Mouse (Mus musculus) gonadal fat pad, adult 2 months (tissue): ENCODE data around the gene Ehd2. TPM values are rescaled to one million over a fixed set of nuclear protein-coding genes. Genes with fewer than 3 reads are reported as not detected.

Experiments used
- DNase-seq: peaks from one replicate; pipeline ENCODE4 v3.0.0-alpha.2; 2012; ENCODE audit warnings: low read depth
- polyA plus RNA-seq: library from polyadenylated mRNA; depleted of rRNA; stranded (reverse); fragments of >200 nt; gene quantifications from 2 replicates; pipeline ENCODE4 v1.2.3, GENCODE M21; 2012

The Ehd2 gene
- polyA plus RNA-seq, 1 experiment, result 304 TPM

DNA sequence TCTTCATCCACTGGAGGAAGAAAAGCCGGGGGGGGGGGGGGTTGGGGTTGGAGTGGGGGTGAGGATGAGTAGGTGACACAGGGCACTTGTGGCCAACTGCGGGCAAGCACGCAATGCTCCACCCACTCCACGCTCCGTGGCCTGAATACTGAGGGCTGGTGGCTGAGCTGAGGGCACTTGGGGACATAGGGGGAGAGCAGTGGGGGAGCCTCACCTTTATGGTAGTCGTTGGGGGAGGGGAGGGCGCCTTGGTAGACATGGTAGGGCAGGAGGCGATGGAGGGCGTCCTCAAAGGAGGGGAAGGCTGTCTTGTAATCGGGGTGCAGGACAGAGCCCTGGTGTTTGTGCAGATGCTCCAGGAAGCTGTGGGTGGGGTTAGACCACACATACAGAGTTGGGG is 8.1 kb upstream of the Ehd2 start:
- no peak for DNase-seq

DNA sequence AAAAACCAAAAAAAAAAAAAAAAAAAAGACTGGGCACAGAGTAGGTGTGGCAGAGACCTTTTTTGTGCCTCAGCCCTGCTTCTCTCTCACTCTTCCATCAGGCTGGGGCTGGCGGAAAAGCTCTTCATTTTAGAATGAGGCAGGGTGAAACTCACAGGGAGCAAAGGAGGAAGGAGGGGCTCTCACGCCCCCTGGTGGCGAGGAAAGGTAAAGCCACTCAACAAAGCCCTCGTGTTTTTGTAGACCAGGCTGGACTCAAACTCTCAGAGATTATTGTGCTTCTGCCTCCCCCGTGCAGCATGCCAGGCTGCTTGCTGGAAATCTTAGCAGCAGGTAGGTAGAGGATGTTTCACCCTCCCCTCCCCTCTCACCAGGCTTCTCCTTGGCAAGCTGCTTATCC is 7.3 kb upstream of the Ehd2 start:
- DNase-seq, result no peak

DNA sequence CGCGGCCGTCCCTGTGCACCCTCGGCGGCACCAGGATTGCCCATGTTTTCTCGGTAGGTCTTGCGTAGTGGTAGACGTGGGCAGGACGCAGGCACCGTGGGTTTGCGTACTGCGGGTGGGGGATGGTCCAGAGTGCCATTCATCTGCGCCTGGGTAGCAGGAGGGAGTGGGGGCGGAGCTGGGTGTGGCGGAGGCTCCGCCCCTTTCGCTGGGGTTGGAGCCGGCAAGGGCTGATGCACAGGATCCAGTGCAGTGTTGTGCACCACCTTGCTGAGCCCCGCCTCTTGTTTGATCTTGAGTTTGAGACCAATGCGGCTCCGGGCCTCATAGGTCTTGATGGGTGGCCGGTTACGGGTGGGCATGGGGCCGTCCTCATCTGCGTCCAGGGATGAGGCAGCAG is 4.9 kb upstream of the Ehd2 start:
- DNase-seq, result no peak

DNA sequence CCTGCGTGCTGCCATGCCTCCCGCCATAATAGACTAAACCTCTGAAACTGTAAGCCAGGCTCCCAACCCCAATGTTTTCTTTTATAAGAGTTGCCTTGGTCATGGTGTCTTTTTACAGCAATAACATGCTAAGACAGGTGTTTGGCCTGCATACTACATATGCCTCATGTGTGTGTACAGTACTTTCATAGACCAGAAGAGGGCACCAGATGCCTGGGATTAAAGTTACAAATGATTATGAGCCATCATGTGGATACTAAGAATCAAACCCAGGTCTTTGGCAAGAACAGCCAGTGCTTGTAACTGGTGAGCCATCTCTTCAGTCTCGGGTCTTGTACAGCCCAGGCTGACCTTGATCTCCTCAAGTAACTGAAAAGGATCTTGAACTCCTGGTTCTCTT is 2.3 kb upstream of the Ehd2 start:
- no peak for DNase-seq

DNA sequence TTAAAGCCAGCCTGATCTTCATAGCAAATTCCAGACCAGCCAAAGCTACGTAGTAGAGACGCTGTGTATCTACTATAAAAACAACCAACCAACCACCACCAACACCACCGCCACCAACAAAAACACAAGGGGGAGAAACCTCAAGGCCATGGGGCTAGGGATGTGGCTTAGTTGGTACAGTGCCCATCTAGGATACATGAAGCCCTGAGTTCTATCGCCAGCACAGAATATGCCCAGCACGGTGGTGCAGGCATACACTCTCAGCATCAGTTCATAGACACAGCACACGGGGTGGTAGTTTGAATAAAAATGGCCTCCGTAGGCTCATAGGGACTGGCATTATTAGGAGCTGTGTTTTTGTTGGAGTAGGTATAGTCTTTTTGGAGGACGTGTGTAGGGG is 955 bp upstream of the Ehd2 start:
- DNase-seq, result no peak

DNA sequence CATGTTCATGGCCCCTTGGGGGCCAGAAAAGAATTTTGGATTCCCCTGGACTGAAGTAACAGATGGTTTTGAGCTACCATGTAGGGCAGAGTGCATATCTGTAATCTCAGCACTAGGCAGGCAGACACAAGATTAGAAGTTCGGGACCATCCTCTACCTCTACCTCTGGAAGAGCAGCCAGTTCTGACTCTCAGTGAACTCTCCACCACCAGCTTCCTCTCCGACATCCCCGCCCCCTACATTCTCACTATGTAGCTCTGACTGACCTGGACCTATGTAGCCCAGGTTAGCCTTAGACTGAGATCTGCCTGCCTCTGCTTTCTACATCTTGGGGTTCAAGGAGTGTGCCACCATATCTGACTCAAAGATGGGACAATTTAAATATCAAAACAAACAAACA is 878 bp downstream of the Ehd2 start:
- no peak for DNase-seq

DNA sequence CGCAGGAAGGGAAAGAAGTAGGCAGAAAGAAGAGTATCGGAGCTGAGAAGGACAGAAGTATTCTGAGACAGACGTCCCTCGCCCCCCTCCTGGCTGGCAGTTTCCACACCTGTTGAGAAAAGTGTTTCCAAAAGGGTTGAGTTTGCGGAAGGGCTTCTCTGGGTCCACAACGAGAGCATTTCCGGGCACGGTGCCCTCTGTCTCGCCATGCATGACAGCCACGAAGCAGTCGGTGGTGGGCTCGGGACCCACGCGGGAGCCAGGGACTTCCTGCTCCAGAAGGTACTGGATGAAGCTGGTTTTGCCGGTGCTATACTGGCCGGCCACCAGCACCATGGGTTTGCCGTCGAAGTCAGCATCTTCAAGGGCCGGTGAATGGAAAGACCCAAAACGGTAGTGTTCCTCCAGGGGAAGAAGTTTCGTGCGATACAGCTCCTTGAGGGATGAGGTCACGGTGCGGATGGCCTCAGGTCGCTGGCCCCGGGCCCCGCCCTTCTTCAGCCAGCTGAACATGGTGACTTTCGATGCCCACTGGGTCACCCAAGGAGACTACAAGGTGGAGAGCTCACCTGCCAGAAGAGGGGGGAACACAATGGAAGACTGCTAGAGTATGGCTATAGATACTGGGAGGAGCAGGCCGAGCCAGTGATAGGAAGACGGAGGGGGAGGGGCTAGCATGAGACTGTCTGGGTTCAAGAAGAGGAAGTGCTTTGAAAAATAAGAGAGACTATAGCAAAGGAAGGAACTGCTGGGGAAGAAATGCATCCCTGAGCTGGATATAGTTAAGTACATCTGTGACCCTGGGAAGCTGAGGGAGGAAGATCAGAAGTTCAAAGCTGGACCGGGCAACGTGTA is 3.3 kb downstream of the Ehd2 start:
- no peak for DNase-seq

DNA sequence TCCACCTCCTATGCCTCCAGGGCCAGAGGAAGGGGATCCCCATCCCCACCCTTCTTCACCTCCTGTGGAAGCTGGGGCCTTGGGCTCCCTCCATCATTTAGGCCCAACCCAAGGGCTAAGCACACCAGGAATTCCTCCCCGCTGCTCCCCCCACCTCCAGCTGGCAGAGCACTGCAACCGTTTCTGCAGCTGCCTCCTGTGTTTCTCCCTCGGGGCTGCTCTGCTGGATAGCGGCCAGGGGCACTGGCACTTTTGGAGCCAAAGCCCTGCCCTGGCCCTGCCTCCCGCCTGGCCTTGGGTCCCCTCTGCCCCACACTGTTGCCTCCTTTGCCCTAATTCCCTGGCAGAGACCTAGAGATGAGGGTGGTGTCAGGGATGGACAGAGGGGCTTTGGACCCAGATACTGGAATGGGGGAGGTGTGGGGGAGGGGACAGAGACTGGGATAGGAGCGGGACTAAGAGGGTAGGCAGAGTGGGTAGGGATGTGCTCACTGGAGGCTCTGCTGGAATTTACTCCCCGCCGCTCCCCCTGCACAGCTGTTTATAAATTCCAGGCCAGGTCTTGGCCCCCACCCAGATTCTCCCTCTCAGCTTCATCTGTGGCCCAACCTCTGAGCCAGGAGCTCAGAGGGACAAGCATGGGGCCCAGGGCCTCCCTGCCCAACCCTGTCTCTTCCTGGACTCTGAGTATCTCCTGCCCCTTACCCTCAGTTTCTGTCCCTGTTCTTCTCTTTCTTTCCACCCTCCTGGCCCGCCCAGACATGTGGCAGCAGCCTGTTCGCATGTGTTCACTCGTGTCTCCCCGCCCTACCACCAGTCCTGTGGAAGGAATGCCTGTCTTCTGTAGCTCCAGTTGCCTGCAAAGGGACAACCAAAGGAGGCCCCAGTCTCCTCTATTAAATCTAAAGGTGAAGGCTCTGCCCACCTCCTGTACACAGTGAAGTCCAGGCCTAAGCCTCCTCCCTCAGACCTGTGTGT is 4.8 kb downstream of the Ehd2 start:
- DNase-seq, result no peak

DNA sequence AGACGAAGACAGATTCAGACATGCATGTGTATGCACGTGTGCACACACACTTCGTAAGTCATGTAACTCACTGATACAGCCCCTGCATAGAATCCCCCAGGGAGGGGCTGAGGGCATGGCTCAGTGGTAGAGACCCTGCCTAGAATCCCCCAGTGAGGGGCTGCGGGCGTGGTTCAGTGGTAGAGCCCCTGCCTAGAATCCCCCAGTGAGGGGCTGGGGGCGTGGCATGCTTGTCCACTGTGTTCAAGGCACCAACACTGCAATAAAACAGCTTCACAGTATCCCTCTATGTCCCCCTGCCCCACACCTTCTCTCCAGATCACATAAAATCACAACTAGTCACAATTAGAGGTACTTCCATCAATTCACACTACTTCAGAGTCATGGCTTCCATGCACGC is 5.6 kb downstream of the Ehd2 start:
- DNase-seq, result no peak

DNA sequence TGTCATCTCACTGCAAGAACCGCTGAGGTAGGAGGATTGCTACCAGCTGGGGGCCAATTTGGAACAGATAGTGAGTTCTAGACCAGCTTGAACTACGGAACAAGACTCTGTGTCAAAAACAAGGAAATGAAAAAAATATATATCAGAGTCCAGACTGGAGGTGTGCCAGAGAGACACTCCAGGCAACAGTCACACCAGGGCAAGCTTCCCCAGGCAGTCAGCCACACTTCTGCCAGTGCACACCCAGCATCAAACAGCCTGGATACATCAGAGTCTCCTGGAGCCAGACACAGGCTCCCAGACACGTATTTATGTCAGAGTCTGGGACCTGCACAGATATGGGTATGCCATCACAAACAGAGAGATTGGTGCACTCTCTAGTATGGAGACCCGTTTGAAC is 6.1 kb downstream of the Ehd2 start:
- no peak for DNase-seq

DNA sequence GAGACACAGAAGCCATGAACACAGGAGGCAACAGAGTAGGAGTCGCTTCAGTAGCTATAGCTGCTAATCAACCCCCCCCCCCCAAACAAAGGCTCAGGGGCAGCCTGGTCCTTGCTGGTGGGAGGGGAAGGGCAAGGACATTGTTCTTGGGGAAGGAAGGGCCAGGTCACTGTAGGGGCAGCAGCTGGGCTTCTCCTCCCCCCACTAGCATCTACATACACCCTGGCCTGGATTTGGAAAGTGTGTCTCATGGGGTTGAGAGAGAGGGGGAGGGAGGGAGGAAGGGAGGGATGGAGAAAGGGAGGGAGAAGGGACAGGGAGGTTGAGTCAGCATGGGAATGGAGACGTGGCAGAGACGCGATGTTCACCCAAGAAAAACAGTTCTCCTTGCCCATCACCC is 6.7 kb downstream of the Ehd2 start:
- DNase-seq, result no peak

DNA sequence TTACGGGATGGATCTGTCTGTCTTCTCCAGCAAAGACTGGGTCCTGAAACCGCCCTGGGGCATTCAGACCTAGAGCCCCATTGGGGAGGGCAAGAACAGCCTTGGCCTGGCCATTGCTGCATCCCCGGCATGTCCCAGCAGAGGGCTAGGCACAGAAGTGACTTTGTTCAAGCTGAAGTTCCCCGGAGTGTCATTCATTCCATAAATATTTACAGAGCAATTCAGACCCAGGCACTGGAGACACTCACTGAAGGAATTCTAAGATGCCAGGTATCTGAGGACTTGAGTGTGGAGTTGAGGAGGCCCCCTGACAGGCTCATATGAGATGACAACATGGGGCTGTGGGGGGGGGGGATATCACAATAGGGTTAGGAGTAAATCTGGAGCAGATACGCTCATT is 11.2 kb downstream of the Ehd2 start:
- no peak for DNase-seq

DNA sequence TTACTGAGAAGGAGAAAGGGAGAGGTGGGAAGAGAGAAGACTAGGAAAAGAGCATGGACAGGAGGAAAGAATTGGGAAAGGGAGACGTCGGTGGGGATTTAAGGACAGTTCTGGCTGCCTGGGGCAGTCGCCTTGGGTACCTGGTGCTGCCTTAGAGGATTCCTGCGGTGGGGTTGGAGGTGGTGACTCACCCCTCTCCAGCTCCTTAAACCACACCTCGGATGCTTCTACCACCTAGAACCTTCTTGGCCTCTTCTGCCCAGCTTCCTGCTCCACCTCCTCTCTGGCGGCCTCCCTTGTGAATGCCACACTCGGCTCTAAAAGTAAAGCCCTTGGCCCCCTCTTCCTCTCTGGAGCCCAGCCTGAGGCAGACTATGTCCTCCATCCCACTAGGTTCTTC is 11.9 kb downstream of the Ehd2 start:
- DNase-seq, result no peak

DNA sequence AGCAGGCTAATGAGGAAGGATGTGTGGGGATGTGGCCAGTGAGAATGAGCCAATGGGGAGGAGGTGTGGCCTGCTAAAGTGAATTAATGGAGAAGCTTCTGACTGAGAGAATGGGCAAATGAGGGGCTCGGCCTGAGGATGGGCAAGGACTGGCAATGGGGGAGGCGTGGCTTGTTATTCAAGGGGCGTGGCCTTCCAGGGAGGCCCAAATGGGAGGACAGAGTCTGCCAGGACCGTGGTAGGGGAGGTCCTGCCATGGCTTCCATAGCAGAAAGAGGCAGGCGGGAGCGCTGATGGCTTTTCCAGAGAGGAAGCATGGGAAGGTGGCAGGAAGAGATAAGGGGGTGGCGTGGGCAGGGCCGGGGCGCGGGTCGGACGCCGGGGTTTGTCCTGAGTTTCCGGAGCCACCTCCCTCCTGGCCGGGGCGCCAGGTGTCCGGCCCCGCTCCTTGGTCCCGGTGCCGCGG is 12.4 kb downstream of the Ehd2 start:
- no peak for DNase-seq

DNA sequence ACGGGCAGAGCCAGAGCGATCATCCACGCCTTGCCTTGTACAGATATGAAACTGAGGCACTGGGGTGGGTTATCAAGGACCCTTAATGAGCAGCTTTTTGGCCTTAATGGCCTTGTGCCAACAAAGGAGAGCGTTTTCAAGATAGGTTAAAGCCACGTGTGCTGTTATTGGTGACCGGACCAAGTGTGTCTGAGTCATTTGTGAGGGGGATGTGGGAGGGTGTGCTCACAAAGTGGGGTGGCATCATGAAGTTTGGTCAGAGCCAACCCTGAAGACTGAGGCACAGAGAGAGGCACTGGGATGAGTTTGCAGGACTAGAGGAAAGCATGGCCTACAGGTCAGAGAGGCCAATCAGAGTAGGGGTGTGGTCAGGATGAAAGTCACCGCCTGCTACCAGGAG is 12.9 kb downstream of the Ehd2 start:
- DNase-seq, result no peak

DNA sequence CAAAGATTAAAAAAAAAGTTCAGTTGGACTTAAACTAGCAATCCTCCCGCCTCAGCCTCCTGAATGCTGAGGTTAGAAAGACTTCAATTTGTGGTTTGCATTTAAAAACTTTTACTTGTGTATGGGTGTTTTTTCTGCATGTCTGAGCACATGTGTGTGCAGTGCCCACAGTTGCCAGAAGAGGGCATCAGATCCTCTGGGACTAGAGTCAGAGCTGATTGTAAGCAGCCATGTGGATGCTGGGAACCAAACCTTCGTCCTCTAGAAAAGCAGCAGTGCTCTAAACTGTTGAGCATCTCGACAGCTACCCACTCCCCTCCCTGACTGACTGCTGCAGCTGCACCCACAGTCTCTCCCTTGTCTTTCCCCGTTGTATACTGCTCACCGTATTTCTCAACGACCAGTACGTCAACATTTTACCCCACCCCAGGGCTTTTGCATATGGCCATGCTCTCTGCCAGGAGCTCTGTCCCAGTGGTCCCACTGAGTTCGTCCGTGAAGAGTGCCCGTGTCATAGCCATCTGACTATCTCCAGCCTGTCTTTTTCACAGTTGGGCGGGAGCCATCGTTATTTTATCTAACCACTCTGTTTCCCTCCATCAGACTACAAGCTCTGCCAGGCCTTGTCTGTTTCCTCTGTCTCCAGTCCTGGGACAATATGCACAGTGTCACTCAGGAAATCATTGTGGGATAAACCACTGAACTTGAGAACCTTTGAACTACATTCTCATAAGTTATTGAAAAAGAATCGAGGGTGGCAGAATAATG is 13.9 kb downstream of the Ehd2 start:
- no peak for DNase-seq

DNA sequence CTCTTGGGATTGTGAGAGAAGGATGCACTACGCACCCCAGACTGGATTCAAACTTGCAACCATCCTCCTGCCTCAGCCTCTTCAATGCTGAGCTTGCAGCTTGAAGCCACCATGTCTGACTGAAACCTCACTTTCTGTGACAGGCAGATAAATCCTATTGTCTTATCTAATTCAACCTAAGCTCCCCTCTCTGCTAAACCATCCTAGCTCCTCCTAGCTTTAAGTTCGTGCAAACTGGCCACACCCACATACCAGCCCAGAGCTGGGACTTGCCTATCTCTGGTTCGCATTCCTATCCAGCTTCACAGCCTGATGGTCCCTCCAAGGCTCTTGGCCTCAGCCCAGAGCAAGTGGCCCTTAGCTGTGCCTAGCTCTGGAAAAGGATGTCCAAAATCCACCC is 15.0 kb downstream of the Ehd2 start:
- no peak for DNase-seq

DNA sequence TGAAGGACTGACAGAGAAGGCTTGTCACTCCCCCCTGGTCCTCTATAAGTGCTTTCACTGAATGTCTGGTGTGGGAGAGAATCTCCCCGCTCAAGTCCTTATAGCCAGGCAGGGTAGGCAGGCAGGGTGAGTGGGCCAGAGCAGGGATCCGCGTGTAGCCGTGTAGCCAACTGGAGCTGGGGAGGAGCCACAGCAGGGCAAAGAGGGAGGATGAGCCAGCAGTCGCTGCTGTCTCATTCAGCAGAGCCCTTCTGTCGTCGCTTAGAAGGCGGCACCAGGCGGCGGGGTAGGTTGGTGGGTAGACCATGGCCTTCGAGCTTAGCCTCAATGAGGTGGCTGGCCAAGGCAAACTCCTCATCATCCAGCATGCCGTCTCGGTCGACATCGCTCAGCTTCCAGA is 17.4 kb downstream of the Ehd2 start:
- DNase-seq, result no peak

DNA sequence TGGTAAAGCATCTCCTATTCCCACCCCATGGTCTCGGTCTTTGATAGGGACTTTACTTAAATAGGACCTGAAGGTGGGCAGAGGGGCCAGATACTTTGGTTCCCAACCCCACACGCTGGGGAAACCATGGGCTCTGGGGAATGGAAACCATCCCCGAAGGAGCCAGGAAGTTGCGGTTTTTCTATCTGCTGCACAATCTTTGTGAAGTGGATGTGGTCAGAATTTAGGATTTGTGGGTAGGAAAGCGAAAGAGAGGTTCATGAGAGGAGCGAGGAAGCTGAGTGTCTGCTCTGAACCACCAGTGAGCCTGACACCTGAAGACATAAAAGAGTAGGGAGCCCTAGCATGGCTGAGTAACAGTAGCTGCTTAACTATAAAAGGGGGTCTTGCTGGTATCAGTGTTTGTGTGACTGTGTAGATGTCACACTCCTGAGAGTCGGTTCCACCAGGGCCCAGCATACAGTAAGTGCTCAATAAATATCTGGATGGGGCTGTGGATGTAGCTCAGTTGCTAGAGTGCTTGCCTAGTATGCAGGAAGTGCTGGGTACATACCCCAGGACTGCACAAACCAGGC is 18.1 kb downstream of the Ehd2 start:
- DNase-seq, result no peak

DNA sequence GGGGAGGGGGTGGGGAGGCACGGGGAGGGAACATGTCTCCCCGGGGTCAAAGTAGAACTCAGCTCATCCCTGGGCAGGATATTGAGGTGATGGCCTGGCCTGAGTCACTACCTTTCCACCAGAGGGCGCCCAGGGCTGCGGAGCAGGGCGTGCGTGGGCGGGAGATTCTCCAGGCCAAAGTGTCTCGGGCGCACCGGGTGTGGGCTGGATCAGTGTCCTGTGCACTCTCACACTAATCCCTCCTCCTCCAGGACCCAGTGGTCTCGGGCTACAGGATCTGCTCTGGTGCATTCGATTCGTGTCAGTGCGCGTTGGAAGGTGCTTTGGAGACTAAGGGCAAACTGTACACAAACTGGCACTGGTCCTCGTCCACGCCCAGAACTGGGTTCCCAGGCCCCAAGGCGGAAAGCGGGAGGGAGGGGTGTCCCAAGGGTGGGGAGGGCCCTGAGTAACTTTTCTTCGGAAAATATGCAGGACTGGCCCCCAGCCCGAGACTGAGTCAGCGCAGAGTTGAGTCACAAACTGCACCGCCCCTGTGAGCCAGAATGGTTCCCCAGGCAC is 18.9 kb downstream of the Ehd2 start:
- DNase-seq, result peak; percentile 75

DNA sequence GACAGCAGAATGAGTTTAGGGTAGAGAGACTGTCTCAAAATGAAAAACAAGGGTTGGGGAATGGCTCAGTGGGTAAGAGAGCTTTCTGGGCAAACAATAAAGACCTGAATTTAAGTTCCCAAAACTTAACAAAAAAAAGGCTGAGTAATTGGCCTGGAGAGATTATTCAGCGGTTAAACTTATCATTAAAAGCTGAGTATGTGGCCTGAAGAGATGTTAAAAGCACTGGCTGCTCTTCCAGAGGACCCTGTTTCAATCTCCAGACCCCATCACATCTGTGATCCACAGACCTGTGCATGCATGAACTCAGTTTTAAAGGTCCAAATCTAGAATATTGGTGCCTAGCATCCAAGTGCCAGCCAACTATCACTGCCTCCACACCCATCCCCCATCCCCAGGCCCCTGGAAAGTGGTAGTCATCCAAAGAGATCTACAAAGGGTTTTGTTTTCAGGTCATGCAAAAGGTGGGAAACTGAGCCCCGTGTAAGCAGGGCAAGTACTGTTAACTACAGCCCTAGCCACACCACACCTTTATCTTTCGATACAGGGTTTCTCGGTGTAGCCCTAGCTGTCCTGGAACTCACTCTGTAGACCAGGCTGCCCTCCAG is 19.6 kb downstream of the Ehd2 start:
- DNase-seq, result no peak
